Mouse (Mus musculus) MEL (cell line): ENCODE data around the gene AW549877. TPM values are rescaled to one million over a fixed set of nuclear protein-coding genes. Genes with fewer than 3 reads are reported as not detected.

Experiments used
- DNase-seq: peaks from one replicate; pipeline ENCODE4 v3.0.0; 2011; ENCODE audit warnings: low read depth, low spot score
- H3K27ac ChIP-seq: 2 replicates; pipeline ENCODE4 v1.5.1; 2012; ENCODE audit warnings: low read depth, mild to moderate bottlenecking, control low read depth, low read length, moderate library complexity; ENCODE audit not compliant: control insufficient read depth
- H3K27me3 ChIP-seq, 2 experiments: fragments of 150-350 bp in 1 of 2; sonication (generic) in 1 of 2; 2 replicates each; pipeline ENCODE4 v1.6.1; 2012; ENCODE audit warnings: low read length in 2 of 2, mild to moderate bottlenecking in 2 of 2, improper control_type of control experiment in 1 of 2, moderate library complexity in 1 of 2; ENCODE audit not compliant: insufficient read depth in 2 of 2, control insufficient read depth in 1 of 2
- H3K36me3 ChIP-seq, 2 experiments: 2 replicates each; pipeline ENCODE4 v1.6.1; 2012 to 2014; ENCODE audit warnings: low read length in 2 of 2, improper control_type of control experiment in 1 of 2, inconsistent platforms in 1 of 2, mild to moderate bottlenecking in 1 of 2; ENCODE audit not compliant: insufficient read depth in 2 of 2, control insufficient read depth in 1 of 2
- H3K4me1 ChIP-seq, 2 experiments: fragments of 150-350 bp in 1 of 2; sonication (generic) in 1 of 2; 2 replicates each; pipeline ENCODE4 v1.6.1; 2012; ENCODE audit warnings: low read length in 2 of 2, improper control_type of control experiment in 1 of 2, mild to moderate bottlenecking in 1 of 2; ENCODE audit not compliant: insufficient read depth in 2 of 2, control insufficient read depth in 1 of 2
- H3K4me3 ChIP-seq, 2 experiments: fragments of 150-350 bp in 1 of 2; sonication (generic) in 1 of 2; 2 replicates each; pipeline ENCODE4 v1.5.1; 2012; ENCODE audit warnings: low read depth in 2 of 2, low read length in 2 of 2, mild to moderate bottlenecking in 2 of 2, moderate library complexity in 2 of 2, control low read depth in 1 of 2, improper control_type of control experiment in 1 of 2; ENCODE audit not compliant: control insufficient read depth in 1 of 2, insufficient read depth in 1 of 2
- H3K79me2 ChIP-seq: 2 replicates; pipeline ENCODE4 v1.6.1; 2012; ENCODE audit warnings: mild to moderate bottlenecking, low read length, moderate library complexity; ENCODE audit not compliant: control insufficient read depth, poor library complexity, insufficient read depth
- H3K9ac ChIP-seq: 2 replicates; pipeline ENCODE4 v1.6.1; 2012; ENCODE audit warnings: low read depth, mild to moderate bottlenecking, control low read depth, low read length, moderate library complexity; ENCODE audit not compliant: control insufficient read depth, poor library complexity, severe bottlenecking
- H3K9me3 ChIP-seq: fragments of 150-350 bp; sonication (generic); replicated peaks from 2 replicates; pipeline ENCODE4 v1.6.1; 2012; ENCODE audit warnings: mild to moderate bottlenecking, low read length, improper control_type of control experiment, moderate library complexity; ENCODE audit not compliant: insufficient read depth
- CHD2 ChIP-seq: IDR thresholded peaks from 2 replicates; pipeline ENCODE4 v1.6.1; 2011; ENCODE audit warnings: low read length, improper control_type of control experiment
- ETS1 ChIP-seq: IDR thresholded peaks from 2 replicates; pipeline ENCODE4 v1.6.1; 2012; ENCODE audit warnings: low read depth, mild to moderate bottlenecking, inconsistent platforms, low read length, improper control_type of control experiment, moderate library complexity
- GATA1 ChIP-seq: IDR thresholded peaks from 2 replicates; pipeline ENCODE4 v1.6.1; 2011; ENCODE audit warnings: low read depth, low read length, improper control_type of control experiment
- HCFC1 ChIP-seq: IDR thresholded peaks from 2 replicates; pipeline ENCODE4 v1.6.1; 2012; ENCODE audit warnings: low read depth, mild to moderate bottlenecking, inconsistent platforms, low read length, improper control_type of control experiment, moderate library complexity
- KAT2A ChIP-seq: conservative IDR thresholded peaks from 2 replicates; pipeline ENCODE4 v1.6.1; 2012; ENCODE audit warnings: low read depth, low read length, improper control_type of control experiment, inconsistent platforms
- MAX ChIP-seq: IDR thresholded peaks from 2 replicates; pipeline ENCODE4 v1.6.1; 2011; ENCODE audit warnings: low read length, improper control_type of control experiment
- MAZ ChIP-seq: IDR thresholded peaks from 2 replicates; pipeline ENCODE4 v1.6.1; 2012; ENCODE audit warnings: low read depth, mild to moderate bottlenecking, inconsistent platforms, low read length, improper control_type of control experiment
- RAD21 ChIP-seq: IDR thresholded peaks from 2 replicates; pipeline ENCODE4 v1.6.1; 2011; ENCODE audit warnings: mild to moderate bottlenecking, low read depth, low read length, improper control_type of control experiment
- USF1 ChIP-seq: IDR thresholded peaks from 2 replicates; pipeline ENCODE4 v1.6.1; 2014; ENCODE audit warnings: low read depth, mild to moderate bottlenecking, inconsistent platforms, low read length, improper control_type of control experiment, moderate library complexity
- USF2 ChIP-seq, 2 experiments: IDR thresholded peaks; 2 replicates each; pipeline ENCODE4 v1.6.1; 2011 to 2012; ENCODE audit warnings: improper control_type of control experiment in 2 of 2, low read length in 2 of 2, borderline replicate concordance in 1 of 2, inconsistent platforms in 1 of 2, low read depth in 1 of 2, mild to moderate bottlenecking in 1 of 2; ENCODE audit not compliant: insufficient read depth in 1 of 2
- ZKSCAN1 ChIP-seq: IDR thresholded peaks from 2 replicates; pipeline ENCODE4 v1.6.1; 2012; ENCODE audit warnings: low read depth, mild to moderate bottlenecking, inconsistent platforms, low read length, improper control_type of control experiment, moderate library complexity
- polyA plus RNA-seq, 2 experiments: library from polyadenylated mRNA; stranded (reverse) in 1 of 2; unstranded in 1 of 2; fragments of >175 nt in 1 of 2; fragments of >200 nt in 1 of 2; gene quantifications; 2 replicates each; pipeline versions ENCODE4 v1.2.1 to v1.2.4; 2012; ENCODE audit warnings: low replicate concordance in 2 of 2, low read depth in 1 of 2; ENCODE audit not compliant: insufficient read length in 2 of 2, insufficient read depth in 1 of 2, missing spikeins in 1 of 2
- total RNA-seq: library from RNA; depleted of rRNA; stranded (reverse); fragments of 300-350 nt; gene quantifications from 2 replicates; pipeline ENCODE4 v1.2.3, GENCODE M21; 2012

AW549877 gene
- total and polyA plus RNA-seq, 3 experiments: 5.0 to 13.5 TPM; not detected in 1

DNA sequence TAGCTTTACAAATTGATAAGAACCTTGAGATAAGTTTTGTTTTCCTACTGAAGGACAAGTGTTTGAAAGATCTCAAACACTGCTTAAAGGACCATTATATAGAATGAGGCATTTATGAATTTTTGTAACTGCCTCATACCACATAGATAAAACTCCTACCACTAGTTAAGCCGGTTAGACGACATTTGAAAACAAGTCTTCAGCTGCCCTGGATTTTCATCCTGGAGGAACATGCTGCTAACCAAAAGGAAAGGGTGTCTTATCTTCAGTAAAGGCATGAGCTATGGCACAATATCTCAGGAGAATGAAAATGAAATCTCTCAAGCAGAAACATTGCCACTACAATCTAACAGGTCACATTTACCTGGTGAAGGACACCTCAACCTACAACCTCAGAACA, 28.2 kb upstream of the AW549877 start:
- H3K4me3 ChIP-seq: no peak overlapping the region
- H3K36me3 ChIP-seq: peaks cover 0 to 4% of the 10 kb centered on the region in 2 experiments; a peak in 1 of 4 replicates
- no peak for TF ChIP-seq USF1
- TF ChIP-seq KAT2A: no peak
- TF ChIP-seq HCFC1: no peak
- no peak for TF ChIP-seq ETS1
- no peak for TF ChIP-seq ZKSCAN1
- no peaks in the 10 kb centered on the region for H3K27me3 ChIP-seq
- H3K4me1 ChIP-seq: peaks cover 0 to 12% of the 10 kb centered on the region in 2 experiments; a peak in 2 of 4 replicates
- DNase-seq: no peak
- H3K9ac ChIP-seq: no peak overlapping the region
- no peaks in the 10 kb centered on the region for H3K9me3 ChIP-seq
- no peak overlapping the region for H3K27ac ChIP-seq
- H3K79me2 ChIP-seq: peaks cover 18% of the 10 kb centered on the region

- Histone ChIP-seq H3K27me3 (no peaks in the 10 kb centered on the region), H3K36me3 (no peaks in the 10 kb centered on the region), H3K9ac (no peak overlapping the region), H3K4me1 (no peaks in the 10 kb centered on the region; a peak in 1 of 4 replicates), H3K9me3 (no peaks in the 10 kb centered on the region), H3K27ac (no peak overlapping the region), H3K79me2 (no peaks in the 10 kb centered on the region), H3K4me3 (no peak overlapping the region)
- TF ChIP-seq MAX (no peak), KAT2A (no peak), CHD2 (no peak), GATA1 (no peak), USF2 (IDR thresholded peaks at IDR 0.05; ENCODE audit: borderline replicate concordance in 1 of 2, insufficient read depth in 1 of 2, low read depth in 1 of 2, low read length in 2 of 2) (no peak), ZKSCAN1 (no peak)
- DNase-seq: no peak
Observed at GRCm38 (mm10) chr15:4020711-4021110, 25.2 kb upstream of the AW549877 start.

DNA sequence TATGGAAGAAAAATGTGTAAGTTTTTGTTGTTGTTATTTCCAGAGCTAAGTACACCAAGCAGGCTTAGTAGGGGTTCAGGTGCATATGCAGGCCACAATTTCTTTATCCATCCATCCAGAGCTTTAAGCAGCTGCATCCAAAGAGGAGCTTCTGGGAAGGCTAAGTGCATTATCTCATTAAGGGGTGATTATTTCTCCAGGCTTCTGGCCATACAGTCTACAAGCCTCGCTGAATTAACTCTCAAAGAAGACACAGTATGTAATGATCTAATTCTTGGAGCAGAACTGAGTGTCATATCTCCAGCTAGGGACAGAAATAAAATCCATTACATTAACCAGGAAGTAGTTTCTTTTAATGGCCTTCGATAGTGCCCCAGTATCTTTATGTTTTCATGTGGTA, 18.3 kb upstream of the AW549877 start:
- DNase-seq: no peak
- Histone ChIP-seq H3K27me3 (no peaks in the 10 kb centered on the region), H3K36me3 (no peaks in the 10 kb centered on the region), H3K27ac (no peak overlapping the region), H3K9me3 (no peaks in the 10 kb centered on the region), H3K79me2 (no peaks in the 10 kb centered on the region), H3K4me3 (no peak overlapping the region), H3K4me1 (no peaks in the 10 kb centered on the region), H3K9ac (no peak overlapping the region)
- TF ChIP-seq MAZ (no peak), RAD21 (no peak)
- TF ChIP-seq, all 39 proteins: peak for 0
